Mouse (Mus musculus): ENCODE results near the gene Ptprm. TPM values are rescaled to one million over a fixed set of nuclear protein-coding genes. Genes with fewer than 3 reads are reported as not detected.
A peak's percentile ranks its signal among the peaks of the same experiment; 100 is the strongest.

Gene Ptprm
- polyA plus RNA-seq, 1 experiment from 2014 or later, result 10.3 TPM

DNA sequence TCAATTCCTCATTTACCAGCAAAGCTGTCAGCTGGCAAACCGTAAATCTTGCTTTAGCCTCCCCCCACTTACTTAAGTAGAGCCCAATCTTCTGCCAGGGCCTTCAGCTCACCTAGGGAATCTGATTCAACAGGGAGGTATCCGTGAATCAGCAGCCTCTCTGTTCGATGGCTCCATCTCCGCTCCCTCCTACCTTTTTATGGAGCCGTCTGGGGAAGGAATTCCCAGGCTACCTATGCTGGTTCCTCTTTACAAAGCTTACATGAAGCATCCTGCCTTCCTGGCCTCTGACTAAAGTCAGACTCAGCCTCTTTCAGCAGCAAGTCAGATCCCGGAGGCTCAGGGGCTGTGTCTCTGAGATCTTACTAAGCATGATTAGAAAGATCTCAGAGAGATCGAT is 264.1 kb downstream of the Ptprm start:
- no peaks in the 10 kb centered on the region for H3K27me3 ChIP-seq (ENCODE audit: control insufficient read depth, insufficient read depth, low read length)
- DNase-seq (ENCODE audit: low spot score) (no peak), ATAC-seq (replicated peaks; ENCODE audit: insufficient number of reproducible peaks, low FRiP score, low TSS enrichment, low read depth) (no peak)
- H3K36me3 ChIP-seq (replicated peaks; ENCODE audit: control insufficient read depth, insufficient read depth, low read depth, low read length), result no peaks in the 10 kb centered on the region
- WGBS, result 79% methylated on average over 7 of the region's 7 CpGs
- no peaks in the 10 kb centered on the region for H3K4me1 ChIP-seq (ENCODE audit: control insufficient read depth, insufficient read depth, low read length)
- no peak overlapping the region for H3K4me2 ChIP-seq (ENCODE audit: low read depth, low read length)
- no peak overlapping the region for H3K9ac ChIP-seq (replicated peaks; ENCODE audit: low read length)
- no peak overlapping the region for H3K27ac ChIP-seq (replicated peaks; ENCODE audit: low read depth, low read length)
- no peaks in the 10 kb centered on the region for H3K9me3 ChIP-seq (replicated peaks; ENCODE audit: control insufficient read depth, low read length)
- H3K4me3 ChIP-seq (ENCODE audit: low read depth, low read length), result no peak overlapping the region

DNA sequence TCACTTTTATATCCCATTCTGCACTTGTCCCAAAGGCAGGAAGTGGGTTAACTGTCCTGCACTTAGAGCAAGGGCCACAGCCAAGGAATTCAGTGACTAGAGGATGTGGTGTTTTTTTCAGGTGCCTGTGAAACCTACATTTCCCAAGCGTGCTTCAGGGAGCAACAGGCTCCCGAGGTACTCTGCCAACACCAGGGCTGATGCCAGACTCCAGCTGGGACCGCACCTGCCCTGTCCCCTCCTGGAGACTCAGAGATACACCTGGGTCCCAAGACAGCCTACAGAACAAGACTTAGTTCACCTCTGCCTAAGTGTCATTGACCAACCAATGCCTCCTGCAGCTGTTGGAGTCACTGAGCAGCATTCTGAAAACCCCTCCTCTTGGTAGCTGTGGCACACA is 264.6 kb downstream of the Ptprm start:
- Histone ChIP-seq H3K27ac (replicated peaks; ENCODE audit: low read depth, low read length) (no peak overlapping the region), H3K4me1 (ENCODE audit: control insufficient read depth, insufficient read depth, low read length) (no peaks in the 10 kb centered on the region), H3K4me2 (ENCODE audit: low read depth, low read length) (no peak overlapping the region), H3K9me3 (replicated peaks; ENCODE audit: control insufficient read depth, low read length) (no peaks in the 10 kb centered on the region), H3K4me3 (ENCODE audit: low read depth, low read length) (no peak overlapping the region), H3K9ac (replicated peaks; ENCODE audit: low read length) (no peak overlapping the region), H3K27me3 (ENCODE audit: control insufficient read depth, insufficient read depth, low read length) (no peaks in the 10 kb centered on the region), H3K36me3 (replicated peaks; ENCODE audit: control insufficient read depth, insufficient read depth, low read depth, low read length) (no peaks in the 10 kb centered on the region)
- DNase-seq (ENCODE audit: low spot score) (no peak), ATAC-seq (replicated peaks; ENCODE audit: insufficient number of reproducible peaks, low FRiP score, low TSS enrichment, low read depth) (no peak)
- 95% methylated on average over 3 of the region's 3 CpGs for WGBS

DNA sequence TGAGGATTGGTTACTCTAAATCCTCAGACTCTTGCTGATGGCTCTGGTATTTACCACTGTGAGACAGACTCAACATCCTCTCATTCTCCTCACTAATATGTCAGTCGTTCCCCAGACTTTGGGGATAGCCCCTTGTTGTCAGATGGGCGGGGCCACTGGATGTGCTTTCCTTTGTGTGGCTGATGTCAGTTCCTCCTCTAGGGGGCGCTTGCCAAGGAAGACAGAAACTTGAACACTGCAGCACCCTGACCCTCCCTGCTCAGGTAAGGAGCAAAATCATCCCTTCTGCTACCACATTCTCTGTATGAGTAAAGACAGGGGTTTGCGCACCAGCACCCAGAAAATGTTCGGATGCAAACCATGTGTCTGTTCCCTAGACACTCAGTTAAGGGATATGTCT is 266.7 kb downstream of the Ptprm start:
- ATAC-seq (replicated peaks; ENCODE audit: insufficient number of reproducible peaks, low FRiP score, low TSS enrichment, low read depth), result no peak
- DNase-seq (ENCODE audit: low spot score), result peak; percentile 14
- WGBS, result 63% methylated on average over 5 of the region's 5 CpGs

DNA sequence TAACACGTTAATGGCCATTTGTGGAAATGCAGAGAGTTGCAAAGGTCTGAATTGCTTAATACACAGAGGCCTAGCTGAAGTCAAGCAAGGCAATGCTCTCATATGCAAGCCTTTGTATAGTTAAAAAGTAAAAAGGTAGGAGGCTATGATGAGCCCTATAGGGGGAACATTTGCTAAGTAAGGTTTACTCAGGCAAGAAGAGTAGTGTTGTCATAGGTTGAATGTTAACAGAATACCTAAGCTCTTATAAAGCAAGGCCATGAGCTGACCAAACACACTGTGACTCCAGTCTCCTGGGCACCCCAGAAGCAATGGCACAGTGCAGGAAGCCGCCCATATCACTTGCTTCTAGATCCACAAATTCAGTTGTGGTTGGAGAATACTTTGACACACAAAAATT is 267.4 kb downstream of the Ptprm start:
- Histone ChIP-seq H3K27me3 (ENCODE audit: control insufficient read depth, insufficient read depth, low read length) (no peaks in the 10 kb centered on the region), H3K27ac (replicated peaks; ENCODE audit: low read depth, low read length) (no peak overlapping the region), H3K4me1 (ENCODE audit: control insufficient read depth, insufficient read depth, low read length) (no peaks in the 10 kb centered on the region), H3K4me2 (ENCODE audit: low read depth, low read length) (no peak overlapping the region), H3K9me3 (replicated peaks; ENCODE audit: control insufficient read depth, low read length) (no peaks in the 10 kb centered on the region), H3K36me3 (replicated peaks; ENCODE audit: control insufficient read depth, insufficient read depth, low read depth, low read length) (no peaks in the 10 kb centered on the region), H3K4me3 (ENCODE audit: low read depth, low read length) (no peak overlapping the region), H3K9ac (replicated peaks; ENCODE audit: low read length) (no peak overlapping the region)
- WGBS, result 86% methylated on average over 2 of the region's 2 CpGs
- no peak for DNase-seq (ENCODE audit: low spot score)
- ATAC-seq (replicated peaks; ENCODE audit: insufficient number of reproducible peaks, low FRiP score, low TSS enrichment, low read depth), result no peak

More for the DNA sequence above, 266.7 kb downstream of the Ptprm start:
- Histone ChIP-seq H3K4me1 (ENCODE audit: control insufficient read depth, insufficient read depth, low read length) (no peaks in the 10 kb centered on the region), H3K36me3 (replicated peaks; ENCODE audit: control insufficient read depth, insufficient read depth, low read depth, low read length) (no peaks in the 10 kb centered on the region), H3K4me3 (ENCODE audit: low read depth, low read length) (no peak overlapping the region), H3K9ac (replicated peaks; ENCODE audit: low read length) (no peak overlapping the region), H3K27ac (replicated peaks; ENCODE audit: low read depth, low read length) (no peak overlapping the region), H3K27me3 (ENCODE audit: control insufficient read depth, insufficient read depth, low read length) (no peaks in the 10 kb centered on the region), H3K4me2 (ENCODE audit: low read depth, low read length) (no peak overlapping the region), H3K9me3 (replicated peaks; ENCODE audit: control insufficient read depth, low read length) (no peaks in the 10 kb centered on the region)

DNA sequence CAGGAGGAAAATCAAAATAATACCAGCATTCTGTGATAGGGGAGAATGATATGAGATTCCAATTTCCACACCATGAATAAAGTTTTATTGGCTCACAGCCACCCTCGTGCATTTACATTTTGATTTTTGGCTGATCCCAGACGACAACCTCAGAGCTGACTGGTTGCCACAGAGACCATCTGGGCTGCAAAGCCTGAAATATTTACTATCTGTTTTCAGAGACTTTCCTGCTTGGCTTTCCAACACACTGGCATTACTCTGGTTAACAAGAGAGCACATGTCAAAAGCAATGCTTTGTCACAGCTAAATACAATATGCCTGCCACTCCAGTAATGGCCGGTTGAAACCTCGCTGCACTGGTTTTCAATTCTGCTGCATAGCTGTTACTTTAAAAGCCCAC is 269.8 kb downstream of the Ptprm start:
- no peaks in the 10 kb centered on the region for H3K9me3 ChIP-seq (replicated peaks; ENCODE audit: control insufficient read depth, low read length)
- H3K27me3 ChIP-seq (ENCODE audit: control insufficient read depth, insufficient read depth, low read length), result no peaks in the 10 kb centered on the region
- no peak overlapping the region for H3K4me3 ChIP-seq (ENCODE audit: low read depth, low read length)
- no peaks in the 10 kb centered on the region for H3K4me1 ChIP-seq (ENCODE audit: control insufficient read depth, insufficient read depth, low read length)
- no peak overlapping the region for H3K9ac ChIP-seq (replicated peaks; ENCODE audit: low read length)
- DNase-seq (ENCODE audit: low spot score), result no peak
- no peaks in the 10 kb centered on the region for H3K36me3 ChIP-seq (replicated peaks; ENCODE audit: control insufficient read depth, insufficient read depth, low read depth, low read length)
- 80% methylated on average over 4 of the region's 4 CpGs for WGBS
- no peak overlapping the region for H3K4me2 ChIP-seq (ENCODE audit: low read depth, low read length)
- no peak overlapping the region for H3K27ac ChIP-seq (replicated peaks; ENCODE audit: low read depth, low read length)
- no peak for ATAC-seq (replicated peaks; ENCODE audit: insufficient number of reproducible peaks, low FRiP score, low TSS enrichment, low read depth)

DNA sequence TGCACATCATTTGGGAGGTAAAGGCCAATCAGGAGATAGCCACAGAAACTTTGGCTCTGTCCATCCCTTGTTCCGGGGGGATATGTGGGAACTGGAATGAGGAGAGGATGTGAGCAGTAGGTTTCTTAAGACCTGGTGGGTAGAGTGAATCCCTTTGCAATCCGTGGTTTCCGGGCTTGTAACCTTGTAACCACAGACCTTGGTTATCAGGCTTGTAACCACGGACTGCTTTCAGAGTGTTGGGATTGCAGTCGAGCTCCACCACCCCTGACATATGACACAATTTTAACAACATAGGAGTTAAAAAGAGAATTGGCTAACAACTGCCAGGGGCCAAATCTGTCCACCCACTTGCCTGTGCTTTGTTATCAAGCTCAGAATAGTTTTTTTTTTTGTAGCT is 270.2 kb downstream of the Ptprm start:
- no peaks in the 10 kb centered on the region for H3K36me3 ChIP-seq (replicated peaks; ENCODE audit: control insufficient read depth, insufficient read depth, low read depth, low read length)
- H3K4me2 ChIP-seq (ENCODE audit: low read depth, low read length), result no peak overlapping the region
- ATAC-seq (replicated peaks; ENCODE audit: insufficient number of reproducible peaks, low FRiP score, low TSS enrichment, low read depth) (no peak), DNase-seq (ENCODE audit: low spot score) (no peak)
- H3K4me3 ChIP-seq (ENCODE audit: low read depth, low read length), result no peak overlapping the region
- no peaks in the 10 kb centered on the region for H3K27me3 ChIP-seq (ENCODE audit: control insufficient read depth, insufficient read depth, low read length)
- H3K27ac ChIP-seq (replicated peaks; ENCODE audit: low read depth, low read length), result no peak overlapping the region
- no peak overlapping the region for H3K9ac ChIP-seq (replicated peaks; ENCODE audit: low read length)
- H3K4me1 ChIP-seq (ENCODE audit: control insufficient read depth, insufficient read depth, low read length), result no peaks in the 10 kb centered on the region
- 81% methylated on average over 5 of the region's 5 CpGs for WGBS
- H3K9me3 ChIP-seq (replicated peaks; ENCODE audit: control insufficient read depth, low read length), result no peaks in the 10 kb centered on the region

DNA sequence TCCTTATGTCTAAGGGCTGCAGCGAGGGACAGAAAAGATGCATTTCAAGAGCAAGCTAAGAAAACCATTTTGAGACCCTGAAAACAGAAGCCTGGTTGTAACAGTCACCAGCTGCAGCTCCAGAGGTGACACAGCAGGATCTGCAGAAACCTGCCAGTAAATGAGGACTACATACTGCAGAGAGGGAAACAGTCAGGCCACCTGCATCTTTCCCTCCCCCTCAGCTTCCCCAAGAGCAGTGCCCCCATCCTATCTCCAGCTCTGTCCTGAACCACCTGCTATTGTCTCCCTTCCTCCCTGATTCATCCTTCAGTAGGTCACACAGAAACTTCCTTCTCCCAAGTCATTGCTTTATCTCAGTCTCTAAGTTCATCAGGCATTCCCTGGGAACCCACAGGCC is 274.7 kb downstream of the Ptprm start:
- DNase-seq (ENCODE audit: low spot score), result no peak
- H3K4me2 ChIP-seq (ENCODE audit: low read depth, low read length), result no peak overlapping the region
- H3K27me3 ChIP-seq (ENCODE audit: control insufficient read depth, insufficient read depth, low read length), result no peaks in the 10 kb centered on the region
- no peaks in the 10 kb centered on the region for H3K9me3 ChIP-seq (replicated peaks; ENCODE audit: control insufficient read depth, low read length)
- H3K9ac ChIP-seq (replicated peaks; ENCODE audit: low read length), result no peak overlapping the region
- no peak overlapping the region for H3K27ac ChIP-seq (replicated peaks; ENCODE audit: low read depth, low read length)
- WGBS, result 75% methylated on average over 1 of the region's 1 CpGs
- H3K4me3 ChIP-seq (ENCODE audit: low read depth, low read length), result no peak overlapping the region
- H3K4me1 ChIP-seq (ENCODE audit: control insufficient read depth, insufficient read depth, low read length), result no peaks in the 10 kb centered on the region
- no peak for ATAC-seq (replicated peaks; ENCODE audit: insufficient number of reproducible peaks, low FRiP score, low TSS enrichment, low read depth)
- no peaks in the 10 kb centered on the region for H3K36me3 ChIP-seq (replicated peaks; ENCODE audit: control insufficient read depth, insufficient read depth, low read depth, low read length)

DNA sequence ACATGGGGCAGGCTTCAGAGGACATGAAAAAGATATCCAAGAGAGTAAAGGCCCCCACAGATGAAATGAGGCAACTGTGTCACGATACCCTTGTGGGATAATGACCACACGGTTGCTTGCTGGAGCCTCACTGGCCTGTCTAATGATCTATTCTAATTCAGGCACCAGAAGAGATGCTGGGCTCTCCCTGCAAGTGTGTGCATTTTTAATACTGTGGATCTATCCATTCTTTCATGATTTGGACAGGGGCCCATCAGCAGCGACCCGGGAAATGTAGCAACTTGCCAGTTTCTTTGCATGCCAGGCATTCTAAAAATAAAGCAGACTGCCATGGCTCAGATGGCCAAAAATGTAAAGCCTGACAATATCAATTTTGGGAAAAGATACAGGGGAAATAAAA is 280.7 kb downstream of the Ptprm start:
- Histone ChIP-seq H3K27me3 (ENCODE audit: control insufficient read depth, insufficient read depth, low read length) (no peaks in the 10 kb centered on the region), H3K4me1 (ENCODE audit: control insufficient read depth, insufficient read depth, low read length) (no peaks in the 10 kb centered on the region), H3K9me3 (replicated peaks; ENCODE audit: control insufficient read depth, low read length) (no peaks in the 10 kb centered on the region), H3K9ac (replicated peaks; ENCODE audit: low read length) (no peak overlapping the region), H3K36me3 (replicated peaks; ENCODE audit: control insufficient read depth, insufficient read depth, low read depth, low read length) (no peaks in the 10 kb centered on the region), H3K4me3 (ENCODE audit: low read depth, low read length) (no peak overlapping the region), H3K4me2 (ENCODE audit: low read depth, low read length) (no peak overlapping the region), H3K27ac (replicated peaks; ENCODE audit: low read depth, low read length) (no peak overlapping the region)
- WGBS, result 77% methylated on average over 4 of the region's 4 CpGs
- no peak for DNase-seq (ENCODE audit: low spot score)
- ATAC-seq (replicated peaks; ENCODE audit: insufficient number of reproducible peaks, low FRiP score, low TSS enrichment, low read depth), result no peak
